Mouse (Mus musculus) heart, adult 11 months (tissue): ENCODE results near the gene Slc6a9.

Experiments used
- DNase-seq: peaks from one replicate; pipeline ENCODE4 v3.0.0; 2022

The Slc6a9 gene

DNA sequence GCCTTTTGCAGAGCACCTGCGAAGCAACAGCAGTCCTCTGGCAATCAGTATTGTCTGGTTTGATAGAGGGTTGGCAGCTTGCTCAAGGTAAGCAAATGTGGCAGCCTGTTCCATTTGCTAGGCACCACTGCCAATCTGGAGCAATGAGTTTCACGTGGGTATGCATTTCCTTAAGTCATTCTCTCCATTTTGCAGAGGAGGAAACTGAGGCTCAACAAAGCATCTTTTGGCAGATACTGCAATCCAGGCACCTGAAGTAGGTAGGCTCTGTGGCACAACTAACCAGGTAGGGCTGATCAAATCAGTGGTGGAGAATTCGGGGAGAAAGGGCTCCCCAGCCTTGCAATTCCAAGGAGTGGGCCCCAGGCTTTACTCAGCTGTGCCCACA is at the start of gene Slc6a9:
Gene Slc6a9 (plus strand): TSS at position 50 of the 388 bp plus-strand sequence.
- no peak for DNase-seq

DNA sequence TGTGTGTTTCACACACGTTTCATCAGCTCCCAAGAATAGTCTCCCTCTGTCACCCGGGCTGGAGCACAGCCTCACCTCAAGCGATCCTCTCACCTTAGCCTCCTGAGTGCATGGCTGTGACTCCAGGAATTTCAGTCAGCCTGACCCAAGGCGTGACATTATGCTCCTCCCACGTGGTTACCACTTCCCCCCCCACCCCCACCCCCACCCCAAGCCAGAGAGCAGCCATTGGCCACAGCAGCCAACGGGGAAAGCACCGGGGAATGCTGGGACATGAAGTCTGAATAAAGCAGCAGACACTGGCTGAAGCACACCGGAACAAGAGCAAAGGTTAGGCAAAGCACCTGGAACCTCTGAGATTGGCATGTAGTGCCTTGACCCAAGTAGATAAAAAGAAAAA is 47.3 kb upstream of the Slc6a9 start:
- peak; percentile 94 for DNase-seq

- peak; percentile 96 for DNase-seq
These were observed 46.0 kb upstream of the Slc6a9 start for GRCm38 (mm10) chr4:117788308-117788707.

DNA sequence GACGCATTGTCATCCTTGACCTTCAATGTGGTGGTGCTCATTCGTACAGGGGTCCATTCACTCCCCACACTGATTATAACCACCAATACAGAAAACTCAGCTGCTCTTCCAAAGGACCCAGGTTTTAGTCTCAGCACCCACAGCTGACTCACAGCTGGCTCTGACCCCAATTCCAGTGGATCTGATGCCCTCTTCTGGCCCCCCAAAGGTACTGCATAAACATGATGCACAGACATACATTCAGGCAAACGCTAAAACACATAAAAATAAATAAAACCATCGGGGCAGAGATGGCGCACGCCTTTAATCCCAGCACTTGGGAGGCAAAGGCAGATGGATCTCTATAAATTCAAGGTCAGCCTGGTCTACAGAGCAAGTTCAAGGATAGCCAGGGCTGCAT is 34.4 kb upstream of the Slc6a9 start:
- no peak for DNase-seq

GRCm38 (mm10) chr4:117806992-117807391 is 27.3 kb upstream of the Slc6a9 start:
- DNase-seq: no peak

GRCm38 (mm10) chr4:117810933-117811332 is 23.4 kb upstream of the Slc6a9 start:
- DNase-seq: no peak

GRCm38 (mm10) chr4:117813591-117814192 is 20.6 kb upstream of the Slc6a9 start:
- peak; percentile 95 for DNase-seq

GRCm38 (mm10) chr4:117814333-117814732 is 20.0 kb upstream of the Slc6a9 start:
- no peak for DNase-seq

DNA sequence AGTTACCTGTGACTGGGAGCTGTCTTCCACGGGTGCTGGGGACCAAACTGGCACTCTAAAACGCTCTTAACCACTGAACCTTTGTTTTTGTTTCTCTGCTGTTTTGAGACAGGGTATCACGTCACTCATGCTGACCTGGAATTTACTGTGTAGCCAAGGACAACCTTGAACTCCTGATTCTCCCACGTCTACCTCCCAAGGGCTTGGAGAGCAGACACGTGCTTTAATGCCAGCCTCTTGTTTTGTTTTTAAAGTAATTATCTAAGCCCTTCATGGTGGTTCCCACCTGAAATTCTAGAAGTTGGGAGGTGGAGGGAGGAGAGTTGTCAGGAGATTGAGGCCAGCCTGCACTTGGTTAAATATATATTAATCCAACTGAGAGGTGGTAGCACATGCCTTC is 17.5 kb upstream of the Slc6a9 start:
- no peak for DNase-seq

GRCm38 (mm10) chr4:117818032-117818431 is 16.3 kb upstream of the Slc6a9 start:
- DNase-seq: no peak

DNA sequence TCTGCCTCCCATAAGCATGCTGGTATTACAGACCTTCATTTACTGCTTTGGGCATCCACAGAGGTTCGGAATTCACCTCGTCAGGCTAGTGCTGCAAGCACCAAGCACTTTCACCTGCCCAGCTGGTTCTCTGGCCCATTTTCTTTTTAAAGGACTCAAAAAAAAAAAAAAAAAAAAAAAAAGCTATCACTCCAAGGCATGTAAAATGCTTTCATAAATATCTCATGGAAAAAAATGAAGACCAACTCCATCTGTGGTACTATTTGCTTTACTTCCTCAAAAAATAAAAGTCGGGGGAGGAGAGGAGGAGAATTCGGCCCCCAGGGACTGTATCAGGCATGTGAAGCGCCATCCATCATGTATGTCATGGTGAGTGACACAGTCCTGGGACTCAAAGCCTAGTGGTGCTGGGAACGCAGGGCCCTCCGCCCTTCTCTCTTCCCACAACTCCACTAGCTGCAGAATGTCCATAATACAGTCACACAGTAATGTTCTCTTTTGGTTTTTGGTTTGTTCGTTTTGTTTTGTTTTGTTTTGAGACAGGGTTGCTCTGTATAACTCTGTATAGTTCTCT is 5.6 kb upstream of the Slc6a9 start:
- no peak for DNase-seq

- no peak for DNase-seq
These were observed 4.8 kb upstream of the Slc6a9 start for GRCm38 (mm10) chr4:117829260-117830123.

DNA sequence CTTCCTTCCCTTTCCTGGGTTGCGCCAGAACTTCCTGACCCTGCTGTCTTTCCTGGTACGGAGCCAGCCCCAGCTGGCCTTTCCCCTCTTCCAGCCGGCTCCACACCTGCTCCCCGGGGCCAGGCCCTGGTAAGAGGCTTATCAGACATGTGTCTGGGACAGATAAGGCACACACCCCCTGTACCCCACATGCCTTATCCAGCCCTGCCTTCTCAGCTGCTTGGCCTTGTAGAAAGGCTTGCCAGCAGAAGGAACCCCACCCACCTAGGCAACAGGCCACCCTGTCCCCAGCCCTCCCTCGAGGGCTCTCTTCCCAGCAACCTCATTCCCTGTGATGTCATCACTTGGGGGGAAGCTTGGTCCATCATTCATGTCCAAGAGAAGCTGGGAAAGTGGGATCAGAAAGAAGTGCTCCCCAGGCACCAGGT is 4.2 kb upstream of the Slc6a9 start:
- peak; percentile 99 for DNase-seq

- peak; percentile 92 for DNase-seq
These were observed 3.5 kb upstream of the Slc6a9 start for GRCm38 (mm10) chr4:117830801-117831200.

- peak; percentile 93 for DNase-seq
These were observed 2.8 kb upstream of the Slc6a9 start for GRCm38 (mm10) chr4:117831499-117831898.

GRCm38 (mm10) chr4:117831920-117832691 is 2.2 kb upstream of the Slc6a9 start:
- peak; percentile 96 for DNase-seq

DNA sequence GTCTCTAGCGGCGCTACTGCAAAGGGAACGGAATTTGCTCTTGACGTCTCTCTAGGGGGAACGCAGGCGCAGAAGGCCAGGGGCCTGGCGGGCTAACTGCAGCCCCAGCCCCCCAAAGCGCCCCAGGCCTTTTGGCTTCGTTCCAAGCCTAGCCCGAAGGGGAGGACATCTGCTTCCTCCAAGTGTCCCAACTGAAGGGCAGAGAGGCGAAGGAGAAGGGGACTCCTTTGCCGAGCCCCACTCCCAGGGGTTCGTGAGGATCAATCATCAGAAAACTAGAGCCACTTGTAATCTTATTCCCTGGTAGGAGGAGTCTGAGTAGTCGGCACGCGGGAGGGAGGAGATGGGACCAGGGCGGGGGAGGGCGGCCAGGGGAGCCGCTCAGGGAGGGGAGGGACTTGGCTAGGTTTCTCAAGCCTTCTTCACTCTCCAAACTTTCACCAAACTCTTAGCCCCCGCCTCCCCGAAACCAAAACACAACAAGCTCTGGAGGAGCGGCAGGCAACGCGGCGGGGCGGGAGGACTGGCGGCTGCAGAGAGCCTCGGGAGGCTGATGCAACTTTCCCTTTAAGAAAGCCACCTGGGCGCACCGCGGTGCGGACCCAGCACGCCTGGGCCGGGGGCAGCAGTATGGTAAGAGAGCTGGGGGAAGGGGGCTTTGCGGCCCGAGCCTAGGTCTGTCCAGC is 682 bp downstream of the Slc6a9 start:
- peak; percentile 98 for DNase-seq

DNA sequence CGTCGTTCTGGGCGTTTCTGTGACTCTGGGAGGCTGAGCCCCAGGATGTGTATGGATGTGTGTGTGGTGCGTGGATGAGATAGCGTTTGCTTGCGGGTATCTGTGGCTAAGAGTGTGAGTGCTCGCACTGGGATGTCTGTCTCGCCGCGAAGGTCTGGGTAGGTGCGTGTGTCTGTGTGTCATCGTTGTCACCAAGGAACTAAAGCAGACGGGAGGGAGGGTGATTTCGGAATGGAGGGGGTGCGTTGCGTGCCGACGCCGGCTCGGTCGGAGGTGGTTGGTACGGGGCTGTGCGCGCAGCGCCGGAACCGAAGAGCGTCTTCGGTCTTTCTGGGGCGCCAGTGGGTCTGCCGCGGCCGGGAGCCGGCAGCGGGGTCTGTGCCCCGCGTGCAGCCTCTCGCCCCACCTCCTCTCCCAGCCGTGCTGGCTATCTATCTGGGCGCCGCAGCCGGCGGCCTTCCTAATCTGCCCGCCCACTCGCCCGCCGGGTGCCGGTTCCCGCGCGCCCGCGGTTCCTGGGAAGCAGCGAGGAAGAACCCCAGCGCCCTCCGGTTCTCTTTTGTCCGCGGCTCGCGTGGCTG is 1.3 kb downstream of the Slc6a9 start:
- no peak for DNase-seq

DNA sequence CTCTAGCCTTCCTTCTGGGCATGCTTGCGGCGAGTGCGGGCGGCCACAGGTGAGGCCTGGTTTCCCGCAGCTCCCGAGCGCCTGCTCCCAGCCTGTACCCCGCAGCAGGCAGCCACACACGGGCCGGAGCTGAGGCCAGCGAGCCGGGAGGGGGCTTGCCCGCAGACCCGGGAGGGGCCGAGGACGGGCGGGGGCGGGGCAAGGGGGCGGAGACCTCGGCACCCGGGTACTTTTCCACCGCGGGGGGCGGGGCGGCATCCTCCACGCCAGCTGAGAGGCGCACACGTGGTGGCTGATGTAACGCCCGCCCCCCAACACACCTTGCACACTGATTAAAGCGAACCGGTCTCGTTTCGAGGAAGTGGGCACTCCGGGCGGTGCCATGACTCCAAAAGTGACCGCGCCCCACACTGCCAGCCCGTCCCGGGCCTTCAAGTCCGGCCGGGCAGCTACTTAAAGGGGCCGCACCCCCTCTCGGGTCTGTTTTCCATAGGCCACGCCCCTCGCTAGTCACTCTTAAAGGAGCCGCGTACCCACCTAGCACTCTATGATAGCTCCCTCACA is 2.0 kb downstream of the Slc6a9 start:
- DNase-seq: peak; percentile 99

GRCm38 (mm10) chr4:117837271-117837670 is 3.0 kb downstream of the Slc6a9 start:
- peak; percentile 88 for DNase-seq

DNA sequence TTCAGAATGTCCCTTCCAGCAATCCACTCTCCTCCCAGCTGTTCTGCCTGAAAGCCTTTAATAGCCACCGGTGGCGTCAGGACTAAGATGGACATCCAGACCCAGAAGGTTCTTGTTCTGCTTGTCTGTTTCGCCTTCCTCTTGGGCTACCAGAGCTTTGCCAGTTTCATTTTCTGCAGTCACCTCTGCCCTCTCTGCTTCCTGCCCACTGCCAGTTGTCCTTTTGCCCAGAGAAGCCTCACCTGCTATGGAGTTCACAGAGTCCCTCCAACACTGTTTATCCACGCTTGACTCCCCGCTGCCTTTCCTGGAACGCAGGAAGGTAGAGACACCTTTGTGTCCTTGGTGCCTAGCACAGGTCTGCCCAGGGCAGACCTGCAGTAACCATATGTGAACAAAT is 5.1 kb downstream of the Slc6a9 start:
- DNase-seq: no peak

- no peak for DNase-seq
These were observed 6.5 kb downstream of the Slc6a9 start for GRCm38 (mm10) chr4:117840821-117841220.
